Mouse (Mus musculus) stomach, embryonic 16.5 days (tissue): Measurements from ENCODE around the gene Nuf2. TPM values are rescaled to one million over a fixed set of nuclear protein-coding genes. Genes with fewer than 3 reads are reported as not detected.

ENCODE experiments used
- ATAC-seq: fragments of 200-750 bp; cut with Nextera tagmentation; 2 replicates; pipeline ENCODE4 v1.8.0; 2017; ENCODE audit warnings: moderate number of reproducible peaks, moderate TSS enrichment; ENCODE audit not compliant: insufficient read depth, low FRiP score
- H3K27ac ChIP-seq: fragments of 300-500 bp; sonication (generic); 2 replicates; pipeline ENCODE4 v1.5.1; 2014; ENCODE audit warnings: low read length
- H3K27me3 ChIP-seq: fragments of 300-500 bp; sonication (generic); 2 replicates; pipeline ENCODE4 v1.6.1; 2014; ENCODE audit warnings: low read length, control low read depth, mixed read lengths; ENCODE audit not compliant: control insufficient read depth, insufficient read depth
- H3K36me3 ChIP-seq: fragments of 300-500 bp; sonication (generic); 2 replicates; pipeline ENCODE4 v1.6.1; 2014; ENCODE audit warnings: low read length; ENCODE audit not compliant: control insufficient read depth, insufficient read depth
- H3K4me1 ChIP-seq: fragments of 300-500 bp; sonication (generic); 2 replicates; pipeline ENCODE4 v1.6.1; 2014; ENCODE audit warnings: low read length, control low read depth, mixed read lengths; ENCODE audit not compliant: control insufficient read depth, insufficient read depth
- H3K4me2 ChIP-seq: fragments of 300-500 bp; sonication (generic); 2 replicates; pipeline ENCODE4 v1.6.1; 2014; ENCODE audit warnings: low read depth, low read length, mixed read lengths
- H3K4me3 ChIP-seq: fragments of 300-500 bp; sonication (generic); replicated peaks from 2 replicates; pipeline ENCODE4 v1.5.1; 2014; ENCODE audit warnings: mild to moderate bottlenecking, low read length
- H3K9ac ChIP-seq: fragments of 300-500 bp; sonication (generic); 2 replicates; pipeline ENCODE4 v1.6.1; 2014; ENCODE audit warnings: low read length
- H3K9me3 ChIP-seq: fragments of 300-500 bp; sonication (generic); replicated peaks from 2 replicates; pipeline ENCODE4 v1.6.1; 2016; ENCODE audit warnings: low read length, control low read depth; ENCODE audit not compliant: control insufficient read depth
- WGBS: fragments of 180-500 bp; shearing (Covaris S2); extraction: QIAGEN DNeasy Blood & Tissue Kit; methylation state at CpG from one replicate; pipeline ENCODE4 v1.1.7; 2014; 5-methylcytosine and 5-hydroxymethylcytosine counted together
- polyA plus RNA-seq: library from polyadenylated mRNA; unstranded; fragments of >200 nt; fragmentation: Nextera tagmentation; extraction: Ambion mirVana; gene quantifications from 2 replicates; pipeline ENCODE4 v1.2.1, GENCODE M21; 2015

Gene Nuf2
- polyA plus RNA-seq, 1 experiment from 2014 or later, result 42.7 TPM

DNA sequence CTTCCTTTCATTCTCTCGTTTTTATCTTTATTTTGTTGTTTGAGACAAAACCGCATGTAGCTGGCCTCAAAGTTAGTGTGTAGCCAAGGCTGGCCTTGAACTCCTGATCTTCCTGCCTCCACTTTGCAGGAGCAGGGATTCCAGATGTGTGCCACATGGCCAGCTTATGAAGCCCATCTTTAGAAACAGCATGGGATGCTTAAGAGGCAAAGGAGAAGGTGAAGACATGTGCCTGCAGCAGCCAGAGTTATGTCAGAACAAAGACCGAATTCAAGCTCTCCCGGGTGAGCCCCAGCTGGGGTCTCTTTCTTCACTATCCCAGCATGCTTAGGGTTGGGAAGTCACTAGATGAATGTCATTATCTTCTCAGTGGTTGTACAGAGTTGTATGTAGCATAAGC lies 46.7 kb downstream of the Nuf2 start:
- no peak for ATAC-seq
- 72% methylated on average over 4 of the region's 4 CpGs for WGBS
- Histone ChIP-seq H3K4me2 (no peak overlapping the region), H3K36me3 (no peaks in the 10 kb centered on the region), H3K9me3 (no peaks in the 10 kb centered on the region), H3K4me1 (no peaks in the 10 kb centered on the region; the same call in 1 of the 2 replicates), H3K27me3 (no peaks in the 10 kb centered on the region), H3K9ac (no peak overlapping the region), H3K27ac (no peak overlapping the region), H3K4me3 (no peak overlapping the region)

DNA sequence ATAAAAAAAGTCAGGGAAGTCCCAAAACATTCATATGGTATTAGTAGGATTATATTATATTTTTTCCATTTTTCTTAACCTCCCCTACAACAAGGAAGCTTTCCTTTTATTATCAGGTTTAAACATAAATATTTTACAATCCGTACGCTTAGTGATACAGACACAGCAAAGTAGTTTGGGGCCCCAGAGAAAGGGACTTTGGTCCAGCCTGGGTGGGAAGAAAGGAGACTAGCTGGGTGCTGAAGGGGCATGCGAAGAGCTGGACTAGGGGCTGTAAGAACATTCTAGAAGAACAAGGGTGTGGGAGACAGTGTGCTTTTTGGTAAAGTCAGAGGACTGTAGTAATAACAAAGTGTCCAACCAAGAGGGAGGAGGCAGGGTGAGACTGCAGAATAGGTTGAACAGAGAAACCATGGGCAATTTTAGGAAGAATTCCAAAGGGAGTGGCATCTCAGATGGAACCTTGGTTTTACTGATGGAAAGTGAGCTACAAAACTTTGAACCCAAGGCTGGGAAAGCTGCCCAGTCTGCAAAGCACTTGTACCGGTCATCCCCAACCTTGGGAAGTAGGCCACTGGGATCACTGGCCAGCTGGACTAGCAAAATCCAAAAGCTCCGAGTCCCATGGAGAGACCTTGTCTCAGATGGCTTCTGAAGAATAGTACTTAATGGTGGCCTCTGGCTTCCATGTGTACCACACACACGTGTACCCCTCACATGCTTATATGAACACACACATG lies 48.5 kb downstream of the Nuf2 start:
- ATAC-seq, result 0 out of 2 replicates have a peak, but pooled peaks have one; percentile 21
- Histone ChIP-seq H3K4me2 (no peak overlapping the region), H3K27me3 (no peaks in the 10 kb centered on the region), H3K9ac (no peak overlapping the region), H3K4me1 (no peaks in the 10 kb centered on the region; the same call in 1 of the 2 replicates), H3K36me3 (no peaks in the 10 kb centered on the region), H3K27ac (no peak overlapping the region), H3K4me3 (no peak overlapping the region), H3K9me3 (no peaks in the 10 kb centered on the region)
- WGBS, result 84% methylated on average over 6 of the region's 6 CpGs

DNA sequence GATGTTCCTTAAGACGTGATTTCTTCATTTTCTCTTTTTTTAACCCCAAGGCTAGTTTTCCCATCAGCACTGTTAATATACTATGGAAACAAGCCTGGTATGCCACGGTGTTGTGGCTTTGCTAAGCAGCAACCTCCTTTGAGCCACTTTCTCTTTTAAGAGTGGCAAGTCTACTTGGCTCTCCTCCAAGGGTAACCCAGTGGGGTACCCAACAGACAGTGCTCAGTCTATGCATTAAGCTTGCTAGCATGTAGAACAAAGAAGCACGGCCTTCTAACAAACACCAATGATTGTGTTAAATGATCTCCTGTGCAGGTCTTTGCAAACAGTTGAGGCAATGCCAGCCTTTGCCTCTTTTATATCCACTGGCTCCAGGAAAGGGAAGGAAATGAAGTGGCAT lies 60.1 kb downstream of the Nuf2 start:
- WGBS, result 76% methylated on average over 3 of the region's 3 CpGs
- Histone ChIP-seq H3K4me1 (no peaks in the 10 kb centered on the region), H3K27me3 (no peaks in the 10 kb centered on the region), H3K27ac (no peak overlapping the region), H3K4me3 (no peak overlapping the region), H3K9ac (no peak overlapping the region), H3K36me3 (no peaks in the 10 kb centered on the region), H3K9me3 (no peaks in the 10 kb centered on the region), H3K4me2 (no peak overlapping the region)
- ATAC-seq, result no peak

DNA sequence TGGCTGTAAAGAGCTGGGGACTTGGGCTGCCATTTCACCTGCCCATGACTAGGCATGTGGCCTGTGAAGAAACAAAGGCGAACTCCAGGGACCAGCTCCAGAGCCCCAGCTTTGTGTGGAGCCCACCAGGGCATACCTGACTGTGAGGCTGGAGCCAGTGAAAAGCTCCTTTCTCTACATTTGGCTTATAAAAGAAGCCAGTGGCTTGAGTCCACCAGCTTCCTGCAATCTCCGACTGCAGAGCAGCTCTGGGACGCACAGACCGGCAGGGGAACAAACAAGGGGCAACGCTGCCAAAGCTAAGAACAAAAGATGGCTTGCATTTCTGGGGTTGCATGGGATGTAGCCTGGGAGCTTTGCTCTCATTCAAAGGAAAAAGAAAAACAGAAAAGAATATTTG lies 63.5 kb downstream of the Nuf2 start:
- no peak for ATAC-seq
- Histone ChIP-seq H3K9me3 (no peaks in the 10 kb centered on the region), H3K4me3 (no peak overlapping the region), H3K27me3 (no peaks in the 10 kb centered on the region), H3K36me3 (no peaks in the 10 kb centered on the region), H3K9ac (no peak overlapping the region), H3K4me1 (no peaks in the 10 kb centered on the region), H3K4me2 (no peak overlapping the region), H3K27ac (no peak overlapping the region)
- 70% methylated on average over 5 of the region's 5 CpGs for WGBS

DNA sequence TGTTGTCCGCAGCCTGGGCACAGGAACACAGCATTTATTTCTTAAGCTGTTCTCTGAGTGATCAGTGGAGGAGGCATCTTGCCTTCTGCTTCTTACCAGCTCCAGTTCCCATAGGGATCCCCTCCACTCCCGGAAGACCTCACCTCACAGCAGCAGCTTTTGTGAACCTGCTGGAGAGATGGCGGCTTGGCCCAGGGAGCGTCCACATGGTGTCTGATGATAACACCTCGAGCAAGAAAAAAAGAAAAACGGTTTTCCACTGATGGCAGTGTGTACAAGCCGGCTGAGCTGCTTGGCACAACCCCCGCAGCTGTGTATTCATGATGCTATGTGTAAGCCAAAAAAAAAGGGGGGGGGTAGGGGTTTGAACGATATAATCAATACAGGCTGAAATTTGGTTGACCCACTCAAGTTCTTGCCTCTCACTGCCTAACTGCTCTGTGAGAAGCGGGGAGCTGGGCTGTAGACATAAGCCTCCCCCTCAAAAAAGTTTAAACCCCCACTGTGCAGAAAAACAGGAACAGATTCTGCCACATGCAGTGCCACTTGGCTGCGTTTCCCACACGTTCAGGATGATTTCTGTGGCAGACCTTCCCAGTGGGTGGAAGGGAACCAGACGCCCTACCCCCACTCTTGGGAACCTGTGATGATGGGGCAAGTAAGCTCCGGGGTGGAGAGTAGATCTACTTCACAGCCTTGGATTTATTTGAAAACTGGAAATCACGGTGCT lies 68.7 kb downstream of the Nuf2 start:
- Histone ChIP-seq H3K9me3 (no peaks in the 10 kb centered on the region), H3K9ac (no peak overlapping the region), H3K4me1 (no peaks in the 10 kb centered on the region), H3K27ac (no peak overlapping the region), H3K36me3 (no peaks in the 10 kb centered on the region), H3K4me3 (no peak overlapping the region), H3K4me2 (no peak overlapping the region), H3K27me3 (no peaks in the 10 kb centered on the region)
- WGBS, result 78% methylated on average over 15 of the region's 15 CpGs
- no peak for ATAC-seq

DNA sequence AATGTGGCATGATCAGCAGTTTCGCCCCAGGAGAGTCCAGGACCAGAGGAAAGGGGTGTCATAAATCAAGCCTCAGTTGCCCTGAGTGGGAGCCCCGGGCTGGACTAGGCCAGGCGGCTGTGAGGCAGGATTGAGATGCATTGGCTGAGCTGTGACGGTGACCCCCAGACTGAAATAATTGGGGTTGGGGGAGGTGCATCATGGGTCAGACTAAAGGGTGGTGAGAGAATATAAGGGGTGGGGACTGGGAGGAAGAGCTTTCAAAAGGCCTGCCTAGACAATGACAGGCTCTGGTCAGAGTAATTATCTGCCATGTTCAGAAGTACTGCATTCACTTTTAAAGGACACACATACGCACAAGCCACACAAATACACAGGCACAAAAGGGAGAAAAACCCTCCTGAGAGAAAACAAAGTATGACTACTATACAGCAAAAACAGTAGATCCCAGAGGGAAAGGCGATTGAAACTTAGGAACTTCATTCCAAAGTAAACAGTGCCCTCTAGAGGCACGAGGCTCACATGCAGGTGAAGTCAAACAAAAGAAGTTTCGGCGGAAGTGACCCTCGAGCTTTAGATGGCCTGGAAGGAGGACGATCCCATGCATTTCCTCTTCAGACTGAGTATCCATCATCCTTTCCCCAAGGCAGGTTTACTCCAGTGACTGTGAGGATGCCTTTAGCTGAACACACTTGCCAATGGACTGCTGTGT lies 72.0 kb downstream of the Nuf2 start:
- no peaks in the 10 kb centered on the region for H3K9me3 ChIP-seq
- ATAC-seq, result 0 out of 2 replicates have a peak, but pooled peaks have one; percentile 13
- H3K9ac ChIP-seq, result no peak overlapping the region
- no peaks in the 10 kb centered on the region for H3K27me3 ChIP-seq
- no peak overlapping the region for H3K27ac ChIP-seq
- 18% methylated on average over 11 of the region's 11 CpGs for WGBS
- no peaks in the 10 kb centered on the region for H3K4me1 ChIP-seq
- 0 out of 2 replicates have a peak overlapping the region, but pooled peaks have one; percentile 10 for H3K4me3 ChIP-seq
- H3K36me3 ChIP-seq, result no peaks in the 10 kb centered on the region
- H3K4me2 ChIP-seq, result peak overlapping the region; percentile 46; the same call in 1 of the 2 replicates

Other genes with a start within 250 kb of the Nuf2 start
- 18.2 and 21.7 TPM in 2 replicates for gene Rgs5, start 124.0 kb upstream of the Nuf2 start, polyA plus RNA-seq
- 8.3 and 9.0 TPM in 2 replicates for gene Rgs4, start 216.2 kb upstream of the Nuf2 start, polyA plus RNA-seq